Mouse (Mus musculus) lung, postnatal 4 days (tissue): ENCODE measurements around the gene Usp7.

Source experiments
- DNase-seq, 2 experiments: peaks; one replicate each; pipeline ENCODE4 v3.0.0; 2021

The Usp7 gene

DNA sequence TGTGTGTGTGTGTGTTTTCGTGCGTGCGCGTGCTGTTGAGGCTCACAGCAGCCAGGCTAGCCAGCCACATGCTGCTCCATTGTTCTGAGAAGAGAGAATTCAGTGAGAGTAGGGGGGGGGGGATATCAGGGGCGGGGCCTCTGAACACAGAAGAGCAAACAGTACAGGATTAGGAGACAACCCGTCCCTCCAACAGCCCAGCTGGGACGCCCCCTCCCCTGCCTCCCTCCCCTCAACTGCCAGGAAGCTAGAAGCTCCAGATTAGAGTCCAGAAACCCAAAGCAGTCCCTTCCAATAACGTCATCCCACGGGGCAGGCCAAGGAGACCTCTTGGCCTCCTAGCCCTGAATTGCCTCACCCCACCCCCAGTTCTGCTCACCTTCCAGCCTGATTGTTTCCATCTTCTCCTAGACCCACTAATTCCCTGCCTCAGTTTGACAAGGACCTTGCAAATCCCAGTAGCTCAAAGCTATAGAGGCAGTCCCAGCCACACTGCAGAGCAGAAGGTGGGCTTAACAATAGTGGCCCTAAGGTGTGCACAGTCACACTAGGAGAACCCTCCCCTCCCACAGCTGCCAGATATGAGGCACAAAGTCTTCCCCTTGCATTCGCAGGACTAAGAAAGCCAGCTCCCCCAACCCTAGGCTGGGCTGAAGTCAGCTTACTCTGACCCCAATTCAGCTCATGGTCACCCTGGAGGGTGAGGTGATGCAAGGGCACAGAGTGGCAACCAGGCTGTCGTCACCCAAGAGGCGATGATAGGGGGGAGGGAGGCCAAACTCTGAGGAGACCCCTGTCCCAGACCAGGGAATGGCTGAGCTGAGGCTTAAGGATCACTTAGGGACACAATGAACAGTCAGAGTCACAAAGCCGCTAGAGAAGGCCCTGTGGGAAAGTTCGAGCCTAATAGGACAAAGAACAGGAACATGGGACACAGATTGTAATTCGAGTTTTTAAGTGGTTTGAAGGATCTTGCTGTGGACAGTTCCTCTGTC, 121.8 kb downstream of the Usp7 start:
- DNase-seq: no peak

DNA sequence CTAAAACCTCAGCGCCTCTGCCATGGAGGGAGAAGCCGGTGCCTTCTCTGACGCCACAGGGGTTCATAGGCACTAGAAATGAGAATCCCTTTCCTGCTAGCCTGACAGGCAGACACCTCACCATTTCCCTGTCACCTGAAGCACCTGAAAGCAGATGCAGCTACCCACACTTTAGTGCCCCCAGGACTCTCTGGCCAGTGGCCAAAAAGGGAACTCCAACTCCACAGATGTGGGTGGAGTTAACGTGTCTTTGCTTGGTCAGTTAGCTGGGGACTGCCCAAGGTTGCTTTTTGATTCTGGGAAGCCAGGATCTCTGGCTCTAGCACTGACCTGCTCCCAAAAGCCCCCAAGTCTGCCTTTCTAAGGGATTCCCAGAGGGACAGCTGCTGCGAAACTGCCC, 122.7 kb downstream of the Usp7 start:
- DNase-seq: no peak

DNA sequence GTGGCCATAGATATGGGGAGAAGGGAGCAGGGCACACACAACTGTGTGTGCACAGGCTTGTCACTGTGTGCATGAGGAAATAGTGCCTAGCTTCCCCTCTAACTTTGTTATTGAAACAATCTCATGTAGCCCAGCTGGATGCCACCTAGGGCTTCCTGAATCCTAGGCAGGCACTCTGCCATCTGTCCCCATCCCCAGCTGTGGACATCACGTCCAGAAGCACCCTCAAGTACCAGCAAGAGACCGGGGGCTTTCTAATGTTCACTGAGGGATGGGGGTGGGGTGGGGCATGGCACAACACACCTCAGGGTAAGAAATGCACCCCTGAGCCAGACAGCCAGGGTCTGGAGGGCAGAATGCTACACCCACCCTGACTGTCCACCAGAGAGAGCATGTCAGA, 123.7 kb downstream of the Usp7 start:
- no peak for DNase-seq

DNA sequence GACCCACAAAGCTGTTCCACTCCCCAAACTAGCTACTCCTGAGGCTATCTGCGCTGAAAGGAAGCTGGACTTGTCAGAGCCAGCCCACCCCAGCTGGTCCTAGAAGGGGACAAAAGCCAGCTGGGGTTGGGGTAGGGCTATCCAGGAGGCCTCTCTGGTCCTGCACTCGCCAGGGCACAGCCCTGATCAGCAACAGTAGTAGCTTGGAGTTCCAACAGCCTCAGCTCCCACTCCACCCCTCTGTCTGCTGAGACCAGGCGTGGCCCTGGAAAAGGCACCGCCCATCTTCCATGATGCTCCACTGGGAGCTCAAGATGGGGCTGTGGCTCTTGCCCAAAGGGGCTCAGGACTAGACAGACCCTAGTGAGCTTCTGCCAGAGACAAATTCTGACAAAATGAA, 124.3 kb downstream of the Usp7 start:
- DNase-seq: peak in 1 of 2 experiments; percentile 51

DNA sequence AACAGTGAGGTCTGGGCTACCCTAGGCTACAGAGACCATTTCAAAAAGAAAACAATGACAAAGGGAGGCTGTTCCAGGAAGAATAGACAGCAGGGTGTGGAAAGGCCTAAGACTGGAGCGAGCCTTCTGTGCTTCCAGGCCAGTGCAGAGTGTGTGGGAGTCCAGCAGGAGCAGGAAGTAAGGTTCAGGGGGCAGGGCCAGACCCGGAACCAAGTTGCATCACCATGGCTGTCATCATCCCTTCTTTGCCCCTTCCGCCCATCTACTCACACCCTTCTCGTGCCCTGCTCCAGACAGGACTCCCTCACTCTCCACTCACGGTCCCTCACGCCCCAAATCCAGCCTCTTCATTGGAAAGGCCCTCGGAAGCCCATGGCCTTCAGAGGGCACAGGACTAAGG, 124.8 kb downstream of the Usp7 start:
- DNase-seq: peak; percentile 62 to 75

DNA sequence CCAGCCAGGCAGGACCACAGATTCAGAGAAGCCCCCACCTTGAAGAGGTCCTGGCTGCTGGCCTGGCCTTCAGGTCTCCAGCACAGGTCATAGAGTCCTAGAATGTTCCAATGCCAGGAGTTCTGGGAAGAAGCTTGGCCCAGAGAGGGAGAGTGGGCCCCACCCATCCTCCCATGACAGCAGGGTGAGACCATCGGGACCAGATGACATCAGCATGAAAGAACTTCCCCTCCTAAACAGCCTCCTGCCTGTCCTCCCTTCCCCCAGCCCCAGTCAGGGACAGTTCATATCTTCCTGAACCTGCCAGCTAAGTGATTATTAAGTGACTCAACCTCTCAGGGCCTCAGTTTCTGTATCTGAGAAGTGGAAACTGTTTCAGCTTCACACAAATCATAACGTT, 125.7 kb downstream of the Usp7 start:
- DNase-seq: peak; percentile 72 to 82

DNA sequence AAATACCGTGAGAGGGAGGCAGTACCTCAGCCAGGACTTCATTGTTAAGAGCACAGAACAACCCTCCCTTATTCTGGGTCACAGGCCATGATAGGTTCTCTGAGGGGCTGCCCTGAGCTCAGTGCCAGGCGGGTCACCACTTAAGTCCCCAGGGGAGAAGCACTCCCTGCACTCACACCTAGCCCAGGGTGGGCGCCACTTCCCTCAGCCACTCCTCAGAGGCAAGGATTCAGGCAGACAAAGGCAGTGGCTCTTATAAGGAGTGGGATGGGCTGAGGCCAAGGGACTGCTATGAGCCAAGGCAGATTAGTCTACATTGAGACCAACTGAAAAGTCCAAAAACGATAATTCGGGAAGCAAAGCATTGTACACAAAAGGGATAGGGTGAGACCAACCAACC, 126.7 kb downstream of the Usp7 start:
- no peak for DNase-seq

DNA sequence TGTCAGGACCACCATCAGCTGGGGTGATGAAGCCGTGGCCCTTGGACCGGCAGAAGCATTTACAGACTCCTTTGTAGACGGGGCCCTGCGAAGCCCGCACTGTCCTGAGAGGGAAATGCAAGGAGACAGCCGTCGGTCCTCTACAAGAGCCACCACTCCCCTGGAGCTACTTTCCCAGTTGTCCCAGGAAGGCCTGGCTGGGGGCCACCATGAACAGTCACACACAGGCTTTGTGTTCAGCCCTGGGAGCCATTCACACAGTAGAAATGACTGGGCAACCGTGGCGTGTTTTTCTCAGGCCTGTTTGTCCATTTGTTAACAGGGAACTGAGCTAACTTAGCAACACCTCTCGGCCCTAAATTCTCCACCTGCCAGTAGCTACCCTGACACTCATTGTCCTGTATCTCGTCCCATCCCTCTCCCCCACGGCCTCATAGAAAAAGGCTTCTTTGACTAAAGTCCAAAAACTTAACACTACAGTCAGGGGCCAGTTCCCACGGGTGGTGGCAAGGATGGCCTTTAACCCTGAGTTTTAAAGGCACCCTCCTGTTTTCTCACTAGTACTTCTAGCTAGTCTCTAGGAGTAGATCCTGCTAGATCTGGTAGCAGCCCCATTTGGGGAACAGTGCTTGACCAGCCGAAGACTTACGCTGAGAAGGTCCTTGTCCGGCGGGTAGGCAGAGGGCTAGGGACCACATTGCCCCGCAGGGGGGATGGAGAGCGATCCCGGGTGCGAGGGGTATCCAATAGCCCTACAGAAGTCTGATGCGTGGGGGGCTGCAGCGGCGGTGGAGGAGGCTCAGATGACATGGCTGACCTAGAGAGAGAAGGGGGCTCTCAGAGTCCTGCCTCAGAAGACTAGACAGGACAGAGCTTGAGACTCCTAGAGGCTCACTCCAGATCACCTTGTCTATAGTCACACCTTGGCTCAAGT, 128.2 kb downstream of the Usp7 start:
- no peak for DNase-seq

DNA sequence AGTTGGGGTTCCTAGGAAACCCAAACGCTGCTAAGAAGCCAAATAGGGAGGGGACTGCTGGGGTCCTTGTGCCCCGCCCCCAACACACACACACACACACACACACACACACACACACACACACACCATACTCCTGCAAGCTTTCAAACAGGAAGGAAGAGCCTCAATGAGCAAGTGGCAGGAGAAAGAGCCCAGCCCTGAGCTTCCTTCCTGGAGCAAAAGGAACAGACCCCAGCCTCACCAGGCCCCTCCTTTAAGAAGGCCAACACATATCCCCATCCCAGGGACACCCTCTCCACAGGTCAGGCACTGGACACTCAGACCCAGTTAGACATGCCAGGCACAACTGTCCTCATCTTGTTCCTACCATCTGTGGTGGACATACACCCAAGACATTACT, 129.1 kb downstream of the Usp7 start:
- peak in 1 of 2 experiments; percentile 65 for DNase-seq

DNA sequence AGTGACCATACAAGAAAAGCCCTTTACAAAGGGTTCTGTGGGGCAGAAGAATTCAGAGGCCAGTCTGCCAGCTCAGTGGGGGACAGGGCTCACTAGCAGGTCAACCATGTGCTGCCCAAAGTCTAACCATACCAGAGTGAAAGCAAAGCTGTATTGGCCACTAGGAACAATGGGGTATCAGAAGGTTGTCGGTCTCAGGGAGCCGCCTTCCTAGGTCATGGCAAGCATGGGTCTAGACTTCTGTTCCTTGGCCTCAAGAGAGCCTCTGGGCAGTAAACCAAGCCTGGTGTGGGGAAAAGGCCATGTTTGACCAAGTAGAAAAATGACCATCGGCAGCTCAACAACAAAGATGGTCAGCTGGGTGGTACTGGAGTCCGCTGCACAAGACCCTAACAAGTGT, 133.3 kb downstream of the Usp7 start:
- DNase-seq: no peak

DNA sequence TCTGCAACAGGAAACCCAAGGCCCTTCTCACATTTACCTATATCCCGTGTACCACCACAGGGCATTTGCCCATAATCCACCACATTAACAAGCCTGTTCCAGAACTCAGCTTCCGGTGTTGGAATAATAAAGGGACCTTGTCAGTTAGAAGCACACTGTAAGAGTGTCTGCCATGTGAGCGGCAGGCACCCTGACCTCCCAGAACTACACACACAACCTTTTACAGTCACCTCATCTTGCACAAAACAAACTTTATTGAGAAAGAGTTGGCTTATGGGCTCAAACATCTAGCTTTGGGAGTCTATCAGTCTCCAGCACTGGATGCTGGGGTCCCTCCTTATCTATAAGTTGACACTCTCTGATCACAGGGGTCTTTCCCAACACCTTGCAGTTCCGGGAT, 133.8 kb downstream of the Usp7 start:
- no peak for DNase-seq

DNA sequence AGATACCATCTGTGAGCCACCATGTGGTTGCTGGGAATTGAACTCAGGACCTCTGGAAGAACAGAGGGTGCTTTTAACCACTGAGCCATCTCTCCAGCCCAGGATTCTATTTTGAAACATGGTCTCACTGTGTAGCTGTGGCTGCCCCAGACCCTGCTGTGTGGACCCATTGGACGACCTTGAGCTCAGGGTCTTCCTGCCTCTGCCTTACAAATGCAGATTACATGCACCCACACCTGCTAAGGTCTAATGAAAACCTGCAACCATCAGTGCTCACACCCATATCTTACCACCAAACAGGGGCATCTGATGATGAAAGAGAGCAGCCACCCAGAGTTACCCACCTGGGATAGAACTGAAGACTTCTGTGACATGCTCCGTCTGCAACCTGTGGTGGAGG, 135.9 kb downstream of the Usp7 start:
- no peak for DNase-seq

DNA sequence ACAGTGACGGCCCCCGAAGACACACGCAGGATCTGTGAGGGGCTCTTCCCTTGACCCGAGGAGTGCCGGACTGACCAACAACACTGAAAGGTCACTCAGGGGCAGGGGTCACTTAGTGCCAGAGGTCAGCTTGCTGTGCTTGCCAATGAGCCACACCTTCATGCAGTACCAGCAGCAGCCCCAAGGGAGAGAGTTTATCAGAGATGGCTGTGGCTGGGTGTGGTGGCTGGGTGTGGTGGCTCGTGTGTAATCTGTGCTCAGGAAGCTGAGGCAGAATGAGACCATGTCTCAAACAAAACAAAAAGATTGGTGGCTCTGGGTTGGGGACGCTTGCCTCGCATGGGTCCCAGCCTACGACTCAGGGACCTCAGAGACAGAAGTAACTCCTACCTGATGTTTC, 136.5 kb downstream of the Usp7 start:
- DNase-seq: no peak

DNA sequence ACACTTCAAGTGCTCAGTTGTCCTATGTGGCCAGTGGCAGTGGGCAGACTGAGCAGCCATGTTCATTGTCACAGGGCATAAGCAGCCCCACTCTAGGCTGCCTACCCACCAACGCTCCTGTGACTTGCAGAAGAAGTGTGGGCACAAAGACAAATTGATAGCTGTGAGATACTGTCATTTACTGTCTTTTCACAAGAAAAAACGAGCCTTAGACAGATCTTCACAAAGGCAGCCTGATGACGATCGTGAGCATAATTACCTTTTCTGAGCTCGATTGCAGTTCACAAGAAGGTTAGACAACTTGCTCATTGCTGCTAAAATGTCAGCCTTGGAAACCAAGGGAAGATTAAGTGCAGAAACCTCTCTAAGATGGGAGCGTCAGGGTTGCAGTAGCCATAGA, 137.0 kb downstream of the Usp7 start:
- DNase-seq: no peak

DNA sequence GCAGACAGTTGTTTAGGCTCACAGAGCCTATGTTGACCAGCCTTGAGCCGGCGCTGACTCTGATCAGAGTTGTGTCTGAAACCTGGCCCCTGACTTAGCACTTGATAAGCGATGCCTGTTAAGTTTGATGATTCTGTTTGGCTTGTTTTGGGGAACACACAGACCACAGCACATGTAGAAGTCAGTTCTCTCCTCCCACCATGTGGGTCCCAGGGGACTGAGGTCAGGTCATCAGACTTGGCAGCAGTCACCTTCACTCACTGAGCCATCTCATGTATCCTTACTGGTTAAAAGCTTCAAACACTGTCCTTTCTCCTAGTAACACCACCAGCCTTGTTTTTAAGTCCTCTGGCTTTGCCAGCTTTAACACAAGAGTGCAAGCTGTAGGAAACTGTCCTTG, 142.1 kb downstream of the Usp7 start:
- no peak for DNase-seq

DNA sequence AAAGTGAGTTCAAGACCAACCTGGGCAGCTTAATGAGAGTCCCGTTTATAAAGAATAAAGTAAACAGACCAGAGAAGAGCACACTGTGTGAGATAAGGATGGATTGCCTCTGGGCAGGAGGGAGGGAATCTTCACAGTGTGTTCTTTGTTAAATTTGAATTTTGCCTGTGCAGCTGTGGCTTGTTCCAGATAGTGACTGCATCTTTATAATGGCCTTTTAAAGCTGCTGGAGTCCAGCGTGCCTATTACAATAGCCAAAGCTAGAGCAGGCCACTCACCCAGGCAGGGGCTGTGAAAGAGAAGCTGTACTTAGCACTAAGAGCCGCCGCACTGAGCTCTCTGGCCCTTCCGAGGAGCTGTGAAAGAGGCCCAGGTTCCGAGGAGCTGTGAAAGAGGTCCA, 146.6 kb downstream of the Usp7 start:
- DNase-seq: no peak

DNA sequence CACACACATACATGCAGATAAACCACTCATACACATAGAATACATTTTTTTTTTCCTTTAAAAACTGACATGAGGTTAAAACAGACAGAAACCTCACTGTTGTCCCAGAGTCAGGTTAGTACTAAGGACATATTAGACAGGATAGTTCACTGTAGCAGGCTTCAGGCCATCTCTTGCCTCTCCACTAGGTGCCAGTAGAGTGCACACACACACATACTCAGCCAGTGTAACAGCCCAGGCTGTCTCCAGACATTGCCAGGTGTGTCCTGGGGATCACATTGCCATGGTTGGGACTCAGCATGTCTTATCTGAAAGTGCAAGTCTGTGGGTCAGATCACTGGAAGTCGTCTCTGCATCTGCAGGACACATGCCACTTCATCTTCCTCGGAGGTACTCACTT, 148.3 kb downstream of the Usp7 start:
- peak in 1 of 2 experiments; percentile 56 for DNase-seq
